Mouse (Mus musculus) liver, postnatal 0 days (tissue): ENCODE data around the gene Hmcn1.

Experiments used
- CTCF ChIP-seq: sonication (generic); IDR thresholded peaks from 2 replicates; pipeline ENCODE4 v1.5.1; 2016; ENCODE audit warnings: antibody characterized with exemption, low read depth
- EP300 ChIP-seq: IDR thresholded peaks from 2 replicates; pipeline ENCODE4 v1.6.1; 2016; ENCODE audit warnings: antibody characterized with exemption, low read depth, mild to moderate bottlenecking

GRCm38 (mm10) chr1:150760801-150761331 lies 232.4 kb downstream of the Hmcn1 start:
- no peak for TF ChIP-seq CTCF
- TF ChIP-seq EP300: no peak
